Mouse (Mus musculus): Measurements from ENCODE around the gene Shroom4.

- no peak for TF ChIP-seq CTCF (IDR thresholded peaks at IDR 0.05; ENCODE audit: low read depth, low read length)
- TF ChIP-seq POLR2AphosphoS5 (IDR thresholded peaks at IDR 0.05; ENCODE audit: insufficient replicate concordance, low read depth, low read length), result no peak
- no peak for TF ChIP-seq GATA1 (IDR thresholded peaks at IDR 0.05; ENCODE audit: borderline replicate concordance, low read length)
- TF ChIP-seq TAL1 (conservative IDR thresholded peaks at IDR 0.05; ENCODE audit: low read depth, low read length), result no peak
- no peak for TF ChIP-seq GATA2 (IDR thresholded peaks at IDR 0.05; ENCODE audit: borderline replicate concordance, low read depth, low read length)
Measured at GRCm38 (mm10) chrX:6574511-6574910, 174.9 kb downstream of the Shroom4 start.

Data from G1E (cell line).